Mouse (Mus musculus): ENCODE results near the gene Arfgef2. TPM values are rescaled to one million over a fixed set of nuclear protein-coding genes. Genes with fewer than 3 reads are reported as not detected.

Arfgef2 gene
- polyA plus RNA-seq, 1 experiment from 2014 or later = 5.2 TPM

DNA sequence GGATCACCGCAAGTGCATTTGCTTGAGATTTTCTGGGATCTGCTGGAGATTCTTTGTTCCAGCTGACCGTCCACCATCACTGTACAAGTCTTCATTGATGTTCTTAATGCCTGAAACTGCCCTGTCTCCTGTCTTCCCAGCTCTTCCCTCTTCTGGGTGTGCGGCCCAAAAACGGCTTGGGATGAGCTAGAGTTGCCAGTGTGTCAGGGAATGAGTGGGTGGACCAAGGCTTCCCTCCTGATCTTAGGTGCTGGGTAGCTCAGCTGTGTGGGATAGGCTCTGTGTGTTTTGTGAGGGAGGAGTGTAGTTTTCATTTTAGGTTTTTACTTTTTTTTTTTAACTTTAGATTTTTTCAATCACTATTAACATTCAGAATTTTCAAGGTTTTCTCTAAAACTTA is 29.4 kb downstream of the Arfgef2 start:
- Histone ChIP-seq H3K27me3 (replicated peaks) (no peaks in the 10 kb centered on the region), H3K4me3 (no peak overlapping the region), H3K4me1 (no peaks in the 10 kb centered on the region), H3K4me2 (no peak overlapping the region), H3K9me3 (no peaks in the 10 kb centered on the region), H3K27ac (no peak overlapping the region), H3K9ac (no peak overlapping the region), H3K36me3 (replicated peaks) (no peaks in the 10 kb centered on the region)
- no peak for ATAC-seq (replicated peaks)
- 94% methylated on average over 4 of the region's 4 CpGs for WGBS

DNA sequence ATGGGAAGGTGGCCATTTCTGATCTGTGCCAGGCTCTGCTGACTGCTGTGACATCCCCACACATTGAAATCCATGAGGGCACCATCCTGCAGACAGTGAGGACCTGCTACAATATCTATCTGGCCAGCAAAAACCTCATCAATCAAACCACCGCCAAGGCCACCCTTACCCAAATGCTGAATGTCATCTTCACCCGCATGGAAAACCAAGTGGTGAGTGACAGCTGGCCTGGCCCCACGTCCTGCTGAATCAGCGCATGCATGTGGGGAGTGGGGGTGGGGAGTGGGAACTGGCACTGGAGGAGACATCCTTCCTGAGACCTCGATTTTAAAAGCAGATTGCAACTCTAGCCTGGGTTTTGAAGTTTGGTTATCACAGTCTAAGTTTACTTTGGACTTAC is 30.2 kb downstream of the Arfgef2 start:
- no peaks in the 10 kb centered on the region for H3K4me1 ChIP-seq
- no peak overlapping the region for H3K4me2 ChIP-seq
- 82% methylated on average over 5 of the region's 5 CpGs for WGBS
- no peaks in the 10 kb centered on the region for H3K36me3 ChIP-seq (replicated peaks)
- no peak overlapping the region for H3K9ac ChIP-seq
- ATAC-seq (replicated peaks) = no peak
- no peaks in the 10 kb centered on the region for H3K27me3 ChIP-seq (replicated peaks)
- no peak overlapping the region for H3K27ac ChIP-seq
- no peaks in the 10 kb centered on the region for H3K9me3 ChIP-seq
- no peak overlapping the region for H3K4me3 ChIP-seq

DNA sequence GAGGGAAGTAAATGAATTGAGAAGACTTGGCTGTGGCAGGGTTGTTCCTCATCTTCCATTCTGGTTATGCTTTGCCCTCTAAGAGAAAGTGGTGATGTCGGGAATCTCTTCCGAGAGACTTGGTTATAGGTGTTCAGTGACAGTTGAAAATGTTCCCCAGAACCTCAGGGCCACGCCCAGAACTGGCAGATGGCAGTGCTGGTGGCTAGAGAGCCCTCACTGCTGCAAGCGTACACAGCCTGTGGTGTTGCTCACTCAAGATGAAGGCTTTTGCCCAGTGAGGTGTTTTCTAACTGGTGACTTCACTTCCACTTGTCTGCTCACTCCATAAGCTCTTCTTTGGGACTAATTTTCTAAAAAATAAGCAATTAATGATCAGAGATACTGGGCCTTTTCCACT is 36.4 kb downstream of the Arfgef2 start:
- Histone ChIP-seq H3K27ac (no peak overlapping the region), H3K9me3 (no peaks in the 10 kb centered on the region), H3K36me3 (replicated peaks) (no peaks in the 10 kb centered on the region), H3K4me1 (no peaks in the 10 kb centered on the region), H3K4me2 (no peak overlapping the region), H3K4me3 (no peak overlapping the region), H3K27me3 (replicated peaks) (no peaks in the 10 kb centered on the region), H3K9ac (no peak overlapping the region)
- 86% methylated on average over 4 of the region's 4 CpGs for WGBS
- ATAC-seq (replicated peaks) = no peak

DNA sequence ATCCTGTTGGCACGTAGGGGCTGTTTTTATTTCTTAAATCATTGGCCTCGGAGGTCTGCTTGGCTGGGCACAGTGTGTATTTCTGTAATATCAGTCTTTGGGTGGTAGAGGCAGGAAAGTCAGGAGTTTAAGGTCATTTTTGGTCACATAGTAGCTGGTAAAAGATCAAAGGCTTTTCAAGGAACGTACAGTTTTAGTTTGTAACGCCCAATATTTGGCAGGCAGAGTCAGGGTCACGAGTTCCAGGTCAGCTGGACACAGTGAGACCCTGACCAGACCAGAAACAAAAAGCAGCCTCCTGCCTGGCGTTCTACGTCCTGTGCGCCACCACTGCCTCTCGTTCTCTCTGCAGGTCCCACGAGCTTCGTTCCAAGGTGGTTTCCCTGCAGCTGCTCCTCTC is 45.3 kb downstream of the Arfgef2 start:
- Histone ChIP-seq H3K36me3 (replicated peaks) (peaks cover 31% of the 10 kb centered on the region), H3K9ac (no peak overlapping the region), H3K27me3 (replicated peaks) (no peaks in the 10 kb centered on the region), H3K4me2 (no peak overlapping the region), H3K9me3 (no peaks in the 10 kb centered on the region), H3K4me3 (no peak overlapping the region), H3K27ac (no peak overlapping the region), H3K4me1 (no peaks in the 10 kb centered on the region)
- ATAC-seq (replicated peaks) = no peak
- WGBS = 87% methylated on average over 11 of the region's 11 CpGs

DNA sequence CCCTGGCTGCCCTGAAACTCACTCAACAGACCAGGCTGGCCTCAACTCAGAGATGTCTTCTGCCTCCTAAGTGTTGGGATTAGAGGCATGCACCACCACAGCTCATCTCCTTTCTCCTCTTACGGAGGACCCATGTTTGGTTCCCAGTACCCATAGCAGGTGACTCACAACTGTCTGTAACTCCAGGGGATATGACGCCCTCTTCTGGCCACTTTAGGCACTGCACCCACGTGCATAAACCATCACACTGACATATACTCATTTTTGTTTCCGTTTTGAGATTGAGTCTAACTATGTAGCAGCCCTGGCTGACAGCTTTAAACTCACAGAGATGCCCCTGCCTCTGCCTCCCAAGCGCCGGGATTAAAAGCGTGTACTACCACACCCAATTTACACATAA is 46.9 kb downstream of the Arfgef2 start:
- H3K4me2 ChIP-seq = no peak overlapping the region
- no peak overlapping the region for H3K9ac ChIP-seq
- H3K9me3 ChIP-seq = no peaks in the 10 kb centered on the region
- ATAC-seq (replicated peaks) = no peak
- H3K4me3 ChIP-seq = no peak overlapping the region
- whole genome bisulfite sequencing = 96% methylated on average over 7 of the region's 7 CpGs
- peaks cover 34% of the 10 kb centered on the region for H3K36me3 ChIP-seq (replicated peaks)
- no peaks in the 10 kb centered on the region for H3K27me3 ChIP-seq (replicated peaks)
- H3K4me1 ChIP-seq = no peaks in the 10 kb centered on the region
- H3K27ac ChIP-seq = no peak overlapping the region

DNA sequence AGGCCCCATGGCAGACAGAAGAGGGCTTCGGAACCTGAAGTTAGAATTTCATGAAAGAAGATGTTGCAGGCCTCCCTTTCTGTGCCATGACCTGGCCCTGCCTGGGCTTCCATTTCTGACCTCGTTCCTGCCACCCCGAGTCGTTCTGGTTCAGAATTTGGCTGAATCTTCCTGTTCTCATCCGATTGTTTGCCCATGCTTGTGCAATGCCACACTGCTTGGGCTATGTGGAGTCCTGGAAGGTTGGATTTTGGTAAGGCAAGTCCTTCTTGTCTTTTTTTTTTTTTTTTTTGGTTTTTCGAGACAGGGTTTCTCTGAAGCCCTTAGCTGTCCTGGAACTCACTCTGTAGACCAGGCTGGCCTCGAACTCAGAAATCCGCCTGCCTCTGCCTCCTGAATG is 50.4 kb downstream of the Arfgef2 start:
- ATAC-seq (replicated peaks) = no peak
- 96% methylated on average over 8 of the region's 8 CpGs for WGBS
- H3K27ac ChIP-seq = no peak overlapping the region
- H3K27me3 ChIP-seq (replicated peaks) = no peaks in the 10 kb centered on the region
- H3K4me2 ChIP-seq = no peak overlapping the region
- H3K4me3 ChIP-seq = no peak overlapping the region
- H3K36me3 ChIP-seq (replicated peaks) = peaks cover 37% of the 10 kb centered on the region
- no peaks in the 10 kb centered on the region for H3K9me3 ChIP-seq
- H3K4me1 ChIP-seq = no peaks in the 10 kb centered on the region
- no peak overlapping the region for H3K9ac ChIP-seq

DNA sequence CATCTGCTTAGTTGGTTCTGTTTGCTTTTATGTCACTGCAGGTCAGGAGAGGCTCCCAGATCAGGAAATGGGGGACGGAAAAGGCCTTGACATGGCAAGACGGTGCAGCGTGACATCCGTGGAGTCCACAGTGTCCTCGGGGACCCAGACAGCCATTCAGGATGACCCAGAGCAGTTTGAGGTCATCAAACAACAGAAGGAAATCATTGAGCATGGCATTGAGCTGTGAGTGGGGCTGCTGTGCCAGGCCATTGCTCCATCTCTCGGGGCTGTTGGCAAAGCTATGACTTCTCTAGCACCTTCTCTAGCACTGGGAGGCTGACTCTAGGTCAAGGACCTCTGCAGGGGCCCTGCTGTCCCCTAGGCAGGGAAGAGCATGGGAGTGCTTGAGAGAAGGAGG is 51.0 kb downstream of the Arfgef2 start:
- no peak overlapping the region for H3K9ac ChIP-seq
- H3K27me3 ChIP-seq (replicated peaks) = no peaks in the 10 kb centered on the region
- no peaks in the 10 kb centered on the region for H3K9me3 ChIP-seq
- no peak for ATAC-seq (replicated peaks)
- H3K4me1 ChIP-seq = no peaks in the 10 kb centered on the region
- WGBS = 94% methylated on average over 6 of the region's 6 CpGs
- peaks cover 41% of the 10 kb centered on the region for H3K36me3 ChIP-seq (replicated peaks)
- H3K4me2 ChIP-seq = no peak overlapping the region
- no peak overlapping the region for H3K27ac ChIP-seq
- H3K4me3 ChIP-seq = no peak overlapping the region

DNA sequence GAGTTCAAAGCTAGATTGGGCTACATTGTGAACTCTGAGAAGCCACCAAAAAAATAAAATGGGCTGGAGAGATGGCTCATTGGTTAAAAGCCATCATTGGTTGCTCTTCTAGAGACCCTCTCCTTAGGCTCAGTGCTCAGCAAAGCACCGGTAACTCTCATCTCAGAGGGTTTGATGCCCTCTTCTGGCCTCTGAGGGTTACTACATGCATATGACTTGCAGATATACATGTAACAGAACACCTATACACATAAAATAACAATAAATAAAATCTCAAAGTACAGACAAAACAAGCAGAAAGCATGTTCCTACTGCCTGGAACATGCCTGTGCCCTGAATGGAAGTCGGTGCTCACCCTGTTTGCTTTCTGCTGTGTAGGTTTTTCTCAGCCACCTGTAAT is 51.7 kb downstream of the Arfgef2 start:
- H3K36me3 ChIP-seq (replicated peaks) = peaks cover 41% of the 10 kb centered on the region
- H3K4me3 ChIP-seq = no peak overlapping the region
- 93% methylated on average over 2 of the region's 2 CpGs for WGBS

DNA sequence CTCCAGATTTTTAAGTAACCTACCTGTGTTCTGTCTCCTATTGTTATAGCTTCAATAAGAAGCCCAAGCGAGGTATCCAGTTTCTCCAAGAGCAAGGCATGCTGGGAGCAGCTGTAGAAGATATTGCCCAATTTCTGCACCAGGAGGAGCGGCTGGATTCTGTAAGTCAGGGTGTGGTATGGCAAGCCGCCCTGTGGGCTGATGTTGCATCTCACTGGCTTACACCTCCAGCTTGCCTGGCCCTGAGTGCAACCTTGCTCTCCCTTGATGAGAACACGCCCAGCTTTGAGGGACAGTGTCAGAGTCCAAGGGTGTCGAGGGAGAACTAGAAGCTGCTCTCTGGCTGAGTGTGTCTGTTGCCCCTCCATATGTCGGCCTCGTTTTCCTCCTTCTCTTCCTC is 53.8 kb downstream of the Arfgef2 start:
- Histone ChIP-seq H3K27me3 (replicated peaks) (no peaks in the 10 kb centered on the region), H3K9ac (no peak overlapping the region), H3K27ac (no peak overlapping the region), H3K4me2 (no peak overlapping the region), H3K9me3 (no peaks in the 10 kb centered on the region), H3K36me3 (replicated peaks) (peaks cover 28% of the 10 kb centered on the region), H3K4me1 (no peaks in the 10 kb centered on the region), H3K4me3 (no peak overlapping the region)
- ATAC-seq (replicated peaks) = no peak
- 94% methylated on average over 7 of the region's 7 CpGs for WGBS

More for the DNA sequence above, 51.7 kb downstream of the Arfgef2 start:
- Histone ChIP-seq H3K9ac (no peak overlapping the region), H3K27ac (no peak overlapping the region), H3K4me1 (no peaks in the 10 kb centered on the region), H3K9me3 (no peaks in the 10 kb centered on the region), H3K27me3 (replicated peaks) (no peaks in the 10 kb centered on the region), H3K4me2 (no peak overlapping the region)
- ATAC-seq (replicated peaks) = no peak

DNA sequence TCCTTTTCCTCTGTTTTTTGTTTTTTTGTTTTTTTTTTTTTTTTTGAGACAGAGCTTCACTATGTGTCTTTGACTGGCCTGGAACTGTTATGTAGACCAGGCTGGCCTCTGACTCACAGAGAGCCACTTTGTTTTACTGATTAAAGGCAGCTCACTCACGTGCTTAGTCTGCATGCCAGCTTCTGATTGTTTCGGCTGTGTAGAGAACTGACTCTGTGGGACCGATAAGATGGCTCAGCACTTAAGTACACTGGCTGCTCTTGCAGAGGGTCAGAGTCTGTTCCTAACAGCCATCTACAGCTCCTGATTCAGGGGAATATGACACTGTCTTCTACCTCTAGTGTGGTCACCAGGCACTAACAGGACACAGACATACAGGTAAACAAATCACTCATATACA is 57.1 kb downstream of the Arfgef2 start:
- Histone ChIP-seq H3K27ac (no peak overlapping the region), H3K4me1 (no peaks in the 10 kb centered on the region)
- ATAC-seq (replicated peaks) = no peak

DNA sequence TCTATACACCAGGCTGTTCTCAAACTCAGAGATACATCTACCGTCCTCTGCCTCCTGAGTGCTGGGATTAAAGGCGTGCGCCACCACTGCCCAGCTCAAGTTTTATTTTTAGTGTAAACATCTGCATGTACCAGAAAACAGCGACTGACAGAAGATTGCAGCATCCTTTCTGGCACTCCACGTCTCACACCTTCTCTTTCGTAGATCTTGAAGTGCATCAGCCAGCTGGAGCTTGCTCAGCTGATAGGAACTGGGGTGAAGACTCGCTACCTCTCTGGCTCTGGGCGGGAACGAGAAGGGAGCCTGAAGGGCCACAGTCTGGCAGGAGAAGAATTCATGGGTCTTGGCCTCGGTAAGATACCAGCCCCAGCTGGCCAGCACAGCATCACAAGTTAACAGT is 60.1 kb downstream of the Arfgef2 start:
- H3K36me3 ChIP-seq (replicated peaks) = peaks cover 39% of the 10 kb centered on the region

More for the DNA sequence above, 57.1 kb downstream of the Arfgef2 start:
- Histone ChIP-seq H3K9me3 (no peaks in the 10 kb centered on the region), H3K9ac (no peak overlapping the region), H3K4me3 (no peak overlapping the region), H3K36me3 (replicated peaks) (peaks cover 34% of the 10 kb centered on the region), H3K4me2 (no peak overlapping the region), H3K27me3 (replicated peaks) (no peaks in the 10 kb centered on the region)
- 73% methylated on average over 3 of the region's 3 CpGs for WGBS

DNA sequence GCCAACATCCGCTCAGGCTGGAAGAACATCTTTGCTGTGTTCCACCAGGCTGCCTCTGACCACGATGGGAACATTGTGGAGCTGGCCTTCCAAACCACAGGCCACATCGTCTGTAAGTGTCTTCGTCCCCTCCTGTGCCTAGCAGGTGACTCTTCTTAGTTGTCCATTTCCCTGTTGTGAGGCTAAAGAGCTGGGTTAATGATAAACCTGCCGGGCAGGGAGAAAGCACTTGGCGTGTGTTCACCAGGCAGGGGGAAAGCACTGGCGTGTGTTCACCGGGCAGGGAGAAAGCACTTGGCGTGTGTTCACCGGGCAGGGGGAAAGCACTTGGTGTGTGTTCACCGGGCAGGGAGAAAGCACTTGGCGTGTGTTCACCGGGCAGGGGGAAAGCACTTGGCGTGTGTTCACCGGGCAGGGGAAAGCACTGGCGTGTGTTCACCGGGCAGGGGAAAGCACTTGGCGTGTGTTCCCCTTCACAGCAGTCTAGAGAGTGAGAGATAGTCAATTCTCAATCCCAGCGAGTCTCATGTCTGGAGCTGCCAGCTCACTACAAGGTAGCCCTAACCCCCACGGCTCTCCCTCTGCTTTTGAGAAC is 65.0 kb downstream of the Arfgef2 start:
- no peak overlapping the region for H3K4me3 ChIP-seq
- no peaks in the 10 kb centered on the region for H3K27me3 ChIP-seq (replicated peaks)
- H3K27ac ChIP-seq = no peak overlapping the region
- no peak overlapping the region for H3K9ac ChIP-seq
- ATAC-seq (replicated peaks) = no peak
- 94% methylated on average over 20 of the region's 20 CpGs for WGBS
- no peak overlapping the region for H3K4me2 ChIP-seq
- no peaks in the 10 kb centered on the region for H3K4me1 ChIP-seq
- no peaks in the 10 kb centered on the region for H3K9me3 ChIP-seq
- peaks cover 50% of the 10 kb centered on the region for H3K36me3 ChIP-seq (replicated peaks)

More for the DNA sequence above, 60.1 kb downstream of the Arfgef2 start:
- Histone ChIP-seq H3K27me3 (replicated peaks) (no peaks in the 10 kb centered on the region), H3K9ac (no peak overlapping the region), H3K4me2 (no peak overlapping the region), H3K9me3 (no peaks in the 10 kb centered on the region), H3K4me3 (no peak overlapping the region), H3K27ac (no peak overlapping the region), H3K4me1 (no peaks in the 10 kb centered on the region)
- 91% methylated on average over 10 of the region's 10 CpGs for WGBS
- no peak for ATAC-seq (replicated peaks)

DNA sequence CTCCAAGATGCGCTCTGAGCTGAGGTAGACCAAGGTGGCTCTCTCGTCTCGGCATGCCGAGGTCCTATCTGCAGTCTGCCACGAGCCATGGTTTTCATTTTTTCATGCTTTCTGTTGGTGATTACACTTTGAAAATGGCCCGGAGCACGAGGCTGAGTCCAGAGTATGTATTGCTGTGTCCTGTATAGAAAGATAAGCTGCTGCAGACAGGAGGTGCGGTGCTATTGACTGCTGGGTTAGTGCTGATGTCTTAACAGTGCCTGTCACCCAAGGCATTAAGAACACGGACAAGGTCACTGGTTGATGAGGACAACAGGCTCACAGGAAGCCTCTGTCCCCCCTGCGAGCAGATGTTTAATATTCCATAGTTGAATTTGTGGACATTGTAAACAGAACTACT is 65.5 kb downstream of the Arfgef2 start:
- no peak overlapping the region for H3K4me3 ChIP-seq
- H3K4me2 ChIP-seq = no peak overlapping the region
- WGBS = 92% methylated on average over 10 of the region's 10 CpGs
- H3K27me3 ChIP-seq (replicated peaks) = no peaks in the 10 kb centered on the region
- peaks cover 44% of the 10 kb centered on the region for H3K36me3 ChIP-seq (replicated peaks)
- no peaks in the 10 kb centered on the region for H3K4me1 ChIP-seq
- H3K9ac ChIP-seq = no peak overlapping the region
- H3K27ac ChIP-seq = no peak overlapping the region
- ATAC-seq (replicated peaks) = no peak
- H3K9me3 ChIP-seq = no peaks in the 10 kb centered on the region

Measured in midbrain, embryonic 15.5 days (tissue).